Mouse (Mus musculus): ENCODE measurements around the gene B3gnt5.
"Not testable (repeated sequence)": the region's sequence is repeated elsewhere in the genome, so short reads cannot be mapped to it uniquely, and the experiment has no call there.

Gene B3gnt5

DNA sequence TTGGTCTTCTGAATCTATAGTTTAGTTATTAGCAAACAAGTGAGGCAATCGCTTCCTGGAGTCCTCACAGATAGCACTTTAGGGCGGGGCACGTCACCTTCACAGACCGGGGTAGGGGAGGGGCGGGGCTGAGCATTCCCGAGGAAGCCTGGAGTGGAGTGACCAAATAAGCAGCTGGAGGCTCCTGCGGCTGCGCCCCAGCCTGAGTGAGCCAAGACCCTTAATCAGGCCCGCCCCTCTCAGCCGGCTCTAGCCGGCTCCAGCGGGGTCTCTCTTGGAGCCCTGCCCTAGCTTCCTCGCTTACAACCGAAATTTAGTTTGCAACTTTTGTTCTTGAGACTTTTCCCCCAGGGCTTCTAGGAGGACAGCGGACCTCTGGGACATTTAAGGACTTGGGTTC is at the start of gene B3gnt5:
TSS of gene B3gnt5 (plus strand) at position 135 of the 400 bp plus-strand sequence.
- DNase-seq: peak; percentile 6

DNA sequence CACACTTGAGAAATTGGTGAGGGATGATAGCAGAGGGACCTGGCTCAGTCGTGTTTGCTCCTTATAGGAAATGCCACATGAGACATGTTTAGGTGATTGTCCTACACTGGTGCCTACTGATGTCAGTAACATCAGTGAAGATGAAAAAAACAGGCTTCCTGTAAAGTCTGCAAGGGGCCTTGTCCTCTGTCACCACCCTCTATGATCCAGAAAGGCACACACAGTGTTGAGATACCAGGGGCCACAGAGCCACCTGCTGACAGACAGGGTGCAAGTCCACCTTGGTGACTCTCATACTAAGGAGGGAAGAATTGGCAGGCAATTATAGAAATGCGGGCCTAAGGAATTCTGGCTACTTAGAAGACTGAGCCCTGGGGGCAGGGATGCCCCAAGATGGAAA is 39.0 kb upstream of the B3gnt5 start:
- no peak for DNase-seq

DNA sequence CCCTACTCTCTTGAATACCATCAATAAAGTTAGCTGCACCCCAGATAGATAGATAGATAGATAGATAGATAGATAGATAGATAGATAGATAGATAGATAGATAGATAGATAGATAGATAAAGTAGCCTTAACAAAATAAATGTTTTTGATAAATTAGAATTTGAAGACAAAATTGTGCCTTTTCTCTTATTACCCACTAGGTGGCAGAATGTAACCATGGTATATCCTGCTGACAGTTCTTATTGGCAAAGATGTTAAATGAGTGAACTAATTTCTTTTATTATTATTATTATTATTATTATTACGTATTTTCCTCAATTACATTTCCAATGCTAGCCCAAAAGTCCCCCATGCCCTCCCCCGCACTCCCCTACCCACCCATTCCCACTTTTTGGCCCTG is 35.9 kb upstream of the B3gnt5 start:
- DNase-seq: not testable (repeated sequence)

DNA sequence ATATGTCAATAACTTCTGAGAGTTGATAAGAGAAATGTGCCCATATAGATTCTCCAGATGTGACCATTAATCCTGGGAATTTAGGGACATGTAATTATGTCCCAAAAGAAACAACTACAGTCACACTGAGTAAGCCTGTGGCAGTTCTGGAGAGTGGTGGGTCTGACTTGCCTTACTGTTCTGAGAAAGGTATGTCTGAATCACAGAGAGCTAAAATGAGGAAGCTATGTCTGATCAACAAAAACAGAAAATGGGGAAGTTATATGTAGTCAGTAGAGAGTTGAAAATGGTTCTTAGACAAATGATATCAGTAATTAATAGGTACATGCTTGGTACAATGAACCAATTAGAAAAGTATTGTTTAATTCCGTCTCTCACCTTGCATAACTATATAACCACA is 27.1 kb upstream of the B3gnt5 start:
- no peak for DNase-seq

DNA sequence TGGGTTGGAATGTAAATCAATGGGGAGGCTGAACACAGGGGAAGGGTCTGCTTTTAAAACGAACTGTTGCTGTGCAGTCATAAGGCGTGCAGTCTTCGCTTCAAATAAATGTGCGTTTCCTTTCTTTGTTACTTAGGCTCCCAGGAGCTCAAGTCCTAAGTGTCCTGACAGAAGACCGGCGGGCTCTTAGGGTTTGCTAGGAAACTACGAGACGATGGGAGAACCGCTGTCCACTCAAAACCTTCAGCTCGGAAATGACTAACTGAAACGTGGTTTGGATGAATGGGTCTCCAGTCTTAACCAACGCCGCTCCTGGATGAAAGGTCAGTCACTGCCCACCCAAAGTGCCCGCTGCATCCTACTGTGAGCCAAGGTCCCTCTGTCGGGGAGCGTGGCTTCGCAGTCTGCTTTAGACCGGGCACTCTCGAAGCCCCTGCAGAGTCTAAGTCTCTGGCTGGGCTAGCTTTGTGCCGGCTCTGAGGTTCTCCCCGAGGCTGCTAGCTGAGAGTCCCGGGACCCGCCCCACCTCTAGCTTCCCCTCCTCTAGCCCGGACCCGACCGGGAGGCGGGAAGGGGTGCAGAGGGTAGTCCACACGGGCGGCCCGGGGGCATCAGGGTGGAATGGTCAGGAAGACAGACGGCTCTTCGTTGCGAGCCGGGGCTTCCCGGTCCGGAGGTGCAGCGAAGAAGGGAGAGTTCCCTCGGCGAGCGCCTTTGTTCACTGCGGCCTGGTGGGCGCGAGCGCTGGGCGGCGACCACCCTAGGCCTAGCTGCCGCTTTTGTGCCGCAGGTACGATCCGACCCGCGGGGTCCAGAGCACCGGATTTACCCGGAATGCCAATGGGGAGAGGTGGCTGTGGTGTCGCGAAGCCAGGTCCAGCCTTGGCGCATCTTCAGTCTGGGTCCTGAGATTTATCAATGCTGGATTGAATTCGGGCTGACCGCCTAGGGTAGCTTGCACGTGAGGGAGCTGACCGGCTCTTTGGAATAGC is 793 bp downstream of the B3gnt5 start:
- peak; percentile 10 for DNase-seq

DNA sequence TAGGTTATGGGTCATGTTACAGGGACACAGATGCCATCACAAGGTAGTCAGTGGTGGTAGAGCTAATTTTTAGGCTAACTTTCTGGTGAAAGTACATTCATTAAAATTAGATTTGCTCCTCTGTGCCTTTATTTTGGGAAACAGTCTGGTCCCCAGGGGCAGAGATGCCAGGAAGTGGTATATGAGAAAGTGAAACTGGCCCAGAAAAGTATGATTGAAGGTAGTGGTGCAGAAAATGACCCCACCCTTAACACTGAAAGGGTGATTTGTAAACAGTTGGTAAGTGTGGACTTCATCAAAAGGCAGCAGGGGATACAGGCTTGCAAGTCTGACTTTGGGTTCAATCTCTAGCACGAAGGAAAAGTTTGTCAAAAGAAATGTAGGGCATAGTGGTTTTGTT is 1.7 kb downstream of the B3gnt5 start:
- DNase-seq: no peak

DNA sequence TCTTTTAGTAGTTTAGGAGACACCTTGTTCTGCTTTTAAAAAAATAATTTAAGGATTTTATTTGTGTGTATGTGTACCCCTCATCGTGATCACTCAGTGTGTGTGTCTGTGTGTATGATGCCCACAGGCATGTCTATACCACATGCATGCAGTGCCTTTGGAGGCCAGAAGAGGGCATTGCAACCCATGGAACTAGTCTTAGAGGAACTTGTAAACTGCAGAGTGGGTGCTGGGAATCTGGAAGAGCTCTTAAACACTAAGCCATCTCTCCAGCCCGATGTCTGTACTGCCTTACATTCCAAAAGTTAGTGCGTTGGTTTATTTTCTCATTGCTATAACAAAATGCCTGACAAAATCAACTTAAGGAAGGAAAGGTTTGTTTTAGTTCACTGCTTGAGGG is 6.1 kb downstream of the B3gnt5 start:
- DNase-seq: no peak

DNA sequence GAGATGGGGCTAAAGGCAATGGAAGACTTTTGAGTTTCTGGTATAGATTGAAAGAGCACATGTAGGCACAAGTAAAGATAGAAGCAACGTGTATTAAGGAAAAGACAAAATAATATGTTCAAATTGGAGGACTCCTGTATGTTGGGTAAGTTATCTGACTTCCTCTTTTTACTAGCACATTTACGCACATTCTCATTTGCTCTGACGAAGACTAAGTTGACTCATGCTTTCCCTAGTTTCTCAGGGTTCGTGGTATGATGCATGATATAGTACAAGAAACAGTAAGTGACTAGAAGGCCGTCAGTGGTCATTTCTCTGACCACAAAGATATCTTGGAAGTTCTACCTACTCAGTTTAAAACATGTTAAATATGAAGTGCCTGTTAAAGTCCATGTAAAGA is 8.0 kb downstream of the B3gnt5 start:
- no peak for DNase-seq

DNA sequence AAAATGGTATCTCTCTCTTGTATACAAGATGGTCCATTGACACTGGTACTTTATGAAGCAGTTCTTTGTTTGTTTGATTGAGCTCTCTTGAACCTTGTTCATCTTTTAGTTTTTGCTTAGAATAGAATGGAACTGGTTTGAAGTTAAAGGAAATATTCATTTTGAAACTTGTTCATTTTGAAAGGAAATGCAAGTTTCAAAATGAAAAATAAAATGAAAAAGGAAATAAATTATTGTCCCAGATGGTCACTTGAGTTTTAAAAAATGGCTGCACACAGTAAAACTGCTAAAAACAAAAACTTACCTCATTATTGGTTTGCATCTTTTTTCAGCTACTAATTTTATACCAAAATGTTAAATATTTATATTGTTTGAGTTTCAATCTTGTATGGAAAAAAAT is 12.0 kb downstream of the B3gnt5 start:
- DNase-seq: no peak

DNA sequence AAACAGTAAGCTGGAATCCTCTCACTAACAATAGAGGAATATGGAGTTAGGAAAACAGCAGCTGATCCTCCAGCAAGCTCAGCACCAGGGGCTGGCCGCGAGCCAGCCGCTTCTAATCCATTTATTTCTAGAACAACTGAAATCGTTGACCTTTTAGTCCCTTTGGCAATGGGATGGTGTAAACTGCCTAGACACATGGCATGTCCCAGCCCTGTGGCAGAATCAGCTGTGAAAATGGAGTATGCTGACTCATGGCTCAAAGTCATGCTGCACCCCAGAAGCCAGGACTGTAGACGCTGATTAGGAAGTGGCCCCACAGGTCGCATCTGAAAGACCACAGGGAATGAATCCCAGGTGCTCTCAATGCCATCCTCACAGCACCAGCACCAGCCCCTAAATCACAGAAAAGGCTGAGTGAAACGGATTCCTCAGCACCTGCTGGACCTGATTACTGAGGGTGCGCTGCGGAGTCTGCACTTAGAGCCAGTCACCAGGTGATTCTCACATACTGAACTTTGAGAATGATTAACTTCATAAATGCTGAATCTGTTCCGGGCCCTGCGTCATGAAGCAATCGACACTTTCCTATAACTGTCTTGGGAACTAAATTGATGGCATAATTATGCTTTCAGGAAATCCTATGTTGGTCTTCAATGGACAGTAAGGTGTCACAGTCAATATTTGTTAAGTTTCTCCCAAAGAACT is 26.5 kb downstream of the B3gnt5 start:
- DNase-seq: no peak

DNA sequence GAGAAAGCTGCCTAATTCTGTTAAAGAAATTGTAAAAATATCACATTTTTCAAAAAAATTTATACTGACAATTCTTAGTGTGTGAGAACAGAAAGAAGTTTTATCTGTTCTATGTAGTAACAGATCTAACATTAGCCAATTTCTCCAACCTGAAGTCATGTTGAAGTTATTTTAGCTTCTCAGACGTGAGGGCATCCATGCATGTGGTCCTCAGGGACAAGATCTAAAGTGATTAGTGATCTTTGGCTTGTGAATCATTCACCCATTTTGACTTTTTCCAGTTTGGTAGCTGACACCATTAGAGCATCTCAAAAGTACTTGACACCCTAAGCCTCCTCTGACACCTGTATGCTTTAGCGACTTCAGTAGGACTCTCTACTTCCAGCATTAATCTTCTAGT is 29.9 kb downstream of the B3gnt5 start:
- no peak for DNase-seq

DNA sequence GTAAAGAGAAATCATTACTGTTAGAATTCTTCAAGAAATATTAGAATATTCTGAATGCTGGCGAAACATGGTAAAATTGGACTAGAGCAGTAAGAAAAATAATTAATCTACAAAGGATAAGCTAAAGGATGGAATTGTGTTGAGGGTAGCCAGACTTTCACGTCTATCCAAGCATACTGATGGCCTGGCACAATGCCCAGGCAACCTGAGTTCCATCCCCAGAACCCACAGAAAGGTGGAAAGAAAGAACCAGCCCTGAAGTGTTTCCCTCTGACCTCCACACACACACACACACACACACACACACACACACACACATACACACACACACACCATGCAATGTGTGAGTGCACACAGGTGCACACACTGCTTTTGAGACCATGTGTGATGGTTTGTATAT is 58.8 kb downstream of the B3gnt5 start:
- DNase-seq: no peak

All from right cerebral cortex, postnatal 14 days (tissue).